ENCODE assay signal across 8 mouse cellular contexts in genomic region chr9:65214425-65214777, GRCm38 (mm10). TPM values are rescaled to one million over a fixed set of nuclear protein-coding genes. Genes with fewer than 3 reads are reported as not detected.
DNase-seq lines count a peak whose midpoint lies in the region; ATAC-seq lines count a peak whose summit lies in the region.

No protein-coding gene starts in this region.

- peak; percentile 73 for DNase-seq in heart, adult 8-10 months (ENCODE audit: low spot score)
- no peak for DNase-seq in heart, postnatal 10 days
- DNase-seq in lung, postnatal 14 days: peak; percentile 25
- no peak for DNase-seq in urinary bladder, postnatal 14 days (ENCODE audit: low spot score)
- DNase-seq in urinary bladder, postnatal 25 days (ENCODE audit: low spot score): no peak
- no peak for DNase-seq in spleen, postnatal 36 days (ENCODE audit: low spot score in 2 of 2)

- H3K4me3 ChIP-seq in forebrain, embryonic 13.5 days: peak overlapping the region; percentile 66
- peak overlapping the region; percentile 73 for H3K4me3 ChIP-seq in kidney, embryonic 15.5 days (replicated peaks)

- peak overlapping the region; percentile 92 for H3K4me2 ChIP-seq in forebrain, embryonic 13.5 days
- H3K4me2 ChIP-seq in kidney, embryonic 15.5 days: peak overlapping the region; percentile 93

- ATAC-seq in forebrain, embryonic 13.5 days: no peak
- ATAC-seq in kidney, embryonic 15.5 days (replicated peaks; ENCODE audit: low FRiP score): no peak; the same call in 1 of the 2 replicates

- WGBS in forebrain, embryonic 13.5 days: 14% methylated on average over 10 of the region's 10 CpGs
- 18% methylated on average over 10 of the region's 10 CpGs for WGBS in kidney, embryonic 15.5 days

- peaks cover 15% of the 10 kb centered on the region for H3K4me1 ChIP-seq in forebrain, embryonic 13.5 days
- peaks cover 36% of the 10 kb centered on the region for H3K4me1 ChIP-seq in kidney, embryonic 15.5 days

- peak overlapping the region; percentile 83 for H3K9ac ChIP-seq in forebrain, embryonic 13.5 days
- peak overlapping the region; percentile 69 for H3K9ac ChIP-seq in kidney, embryonic 15.5 days

- H3K27me3 ChIP-seq in forebrain, embryonic 13.5 days: no peaks in the 10 kb centered on the region
- no peaks in the 10 kb centered on the region for H3K27me3 ChIP-seq in kidney, embryonic 15.5 days

- intact Hi-C loops in heart, postnatal 10 days (cut with DNase I): no loop called here

- no peaks in the 10 kb centered on the region for H3K9me3 ChIP-seq in forebrain, embryonic 13.5 days (replicated peaks)
- H3K9me3 ChIP-seq in kidney, embryonic 15.5 days (replicated peaks): no peaks in the 10 kb centered on the region

- peak overlapping the region; percentile 75 for H3K27ac ChIP-seq in forebrain, embryonic 13.5 days
- H3K27ac ChIP-seq in kidney, embryonic 15.5 days: peak overlapping the region; percentile 94

- no peaks in the 10 kb centered on the region for H3K36me3 ChIP-seq in forebrain, embryonic 13.5 days (ENCODE audit: poor library complexity, severe bottlenecking)
- H3K36me3 ChIP-seq in kidney, embryonic 15.5 days: no peaks in the 10 kb centered on the region

RNA-seq across cellular contexts. Expression of gene Parp16, which starts 19.2 kb away (rescaled TPM):
- 1 to 10 TPM; 3.4 to 4.5 (median 3.7) TPM for total RNA-seq in heart, adult 8-10 months (2022)
- total RNA-seq in heart, postnatal 10 days (2021): 1 to 10 TPM; 5.1 to 5.9 TPM
- polyA plus RNA-seq in forebrain, embryonic 13.5 days (2015; fragmentation: Nextera tagmentation; extraction: Ambion mirVana): 5.1 and 6.1 TPM in 2 replicates
- 7.9 and 8.1 TPM in 2 replicates for polyA plus RNA-seq in kidney, embryonic 15.5 days (2015; fragmentation: Nextera tagmentation; extraction: Ambion mirVana)

RNA-seq across cellular contexts. Expression of gene Cilp, which starts 50.6 kb away (rescaled TPM):
- 1 to 10 TPM; 1.5 to 2.8 (median 2.4) TPM for total RNA-seq in heart, adult 8-10 months (2022)
- total RNA-seq in heart, postnatal 10 days (2021): 1 to 10 TPM; 5.4 to 6.6 TPM
- 0.28 and 0.64 TPM in 2 replicates for polyA plus RNA-seq in forebrain, embryonic 13.5 days (2015; fragmentation: Nextera tagmentation; extraction: Ambion mirVana)
- polyA plus RNA-seq in kidney, embryonic 15.5 days (2015; fragmentation: Nextera tagmentation; extraction: Ambion mirVana): 0.66 and 1.1 TPM in 2 replicates

Comparison
In these comparisons a context has a peak if more than half of its experiments do, and no peak if none do; other contexts are left out.
1. DNase-seq: peak in heart, adult 8-10 months (single experiment) and lung, postnatal 14 days (single experiment); none in heart, postnatal 10 days (0 of 2), urinary bladder, postnatal 14 days (single experiment), urinary bladder, postnatal 25 days (single experiment) and spleen, postnatal 36 days (0 of 2).